Mouse (Mus musculus) heart, embryonic 12.5 days (tissue): ENCODE measurements around the gene Sec24d. TPM values are rescaled to one million over a fixed set of nuclear protein-coding genes. Genes with fewer than 3 reads are reported as not detected.
"Not testable (repeated sequence)": the region's sequence is repeated elsewhere in the genome, so short reads cannot be mapped to it uniquely, and the experiment has no call there.

Source experiments
- ATAC-seq: fragments of 200-750 bp; cut with Nextera tagmentation; 2 replicates; pipeline ENCODE4 v1.8.0; 2017; ENCODE audit warnings: moderate TSS enrichment, moderate library complexity; ENCODE audit not compliant: insufficient number of reproducible peaks, low FRiP score
- H3K27ac ChIP-seq: fragments of 300-500 bp; sonication (generic); 2 replicates; pipeline ENCODE4 v1.5.1; 2016; ENCODE audit warnings: mild to moderate bottlenecking, moderate library complexity; ENCODE audit not compliant: poor library complexity, severe bottlenecking
- H3K27me3 ChIP-seq: fragments of 300-500 bp; sonication (generic); replicated peaks from 2 replicates; pipeline ENCODE4 v1.6.1; 2016; ENCODE audit warnings: mild to moderate bottlenecking, moderate library complexity
- H3K36me3 ChIP-seq: fragments of 300-500 bp; sonication (generic); 2 replicates; pipeline ENCODE4 v1.6.1; 2016; ENCODE audit warnings: mild to moderate bottlenecking, moderate library complexity
- H3K4me1 ChIP-seq: fragments of 300-500 bp; sonication (generic); replicated peaks from 2 replicates; pipeline ENCODE4 v1.6.1; 2016; ENCODE audit warnings: mild to moderate bottlenecking
- H3K4me2 ChIP-seq: fragments of 300-500 bp; sonication (generic); 2 replicates; pipeline ENCODE4 v1.6.1; 2016; ENCODE audit warnings: mild to moderate bottlenecking, moderate library complexity
- H3K4me3 ChIP-seq: fragments of 300-500 bp; sonication (generic); 2 replicates; pipeline ENCODE4 v1.5.1; 2016; ENCODE audit warnings: mild to moderate bottlenecking
- H3K9ac ChIP-seq: fragments of 300-500 bp; sonication (generic); 2 replicates; pipeline ENCODE4 v1.6.1; 2016; ENCODE audit warnings: mild to moderate bottlenecking, moderate library complexity
- H3K9me3 ChIP-seq: fragments of 300-500 bp; sonication (generic); replicated peaks from 2 replicates; pipeline ENCODE4 v1.6.1; 2016; ENCODE audit warnings: mild to moderate bottlenecking, moderate library complexity
- WGBS: fragments of 180-500 bp; shearing (Covaris S2); methylation state at CpG from one replicate; pipeline ENCODE4 v1.1.7; 2016; 5-methylcytosine and 5-hydroxymethylcytosine counted together
- polyA plus RNA-seq: library from polyadenylated mRNA; unstranded; fragments of >200 nt; fragmentation: Nextera tagmentation; extraction: Ambion mirVana; gene quantifications from 2 replicates; pipeline ENCODE4 v1.2.1, GENCODE M21; 2016

Gene Sec24d
- polyA plus RNA-seq, 1 experiment from 2014 or later, result 77.5 TPM

GRCm38 (mm10) chr3:123370927-123371326 is 103.7 kb downstream of the Sec24d start:
- H3K27me3 ChIP-seq, result no peaks in the 10 kb centered on the region
- no peak overlapping the region for H3K4me2 ChIP-seq
- no peaks in the 10 kb centered on the region for H3K9me3 ChIP-seq
- no peaks in the 10 kb centered on the region for H3K4me1 ChIP-seq
- no peak for ATAC-seq
- WGBS, result 87% methylated on average over 5 of the region's 5 CpGs
- no peak overlapping the region for H3K27ac ChIP-seq
- H3K36me3 ChIP-seq, result peaks cover 65% of the 10 kb centered on the region
- no peak overlapping the region for H3K4me3 ChIP-seq
- H3K9ac ChIP-seq, result no peak overlapping the region

DNA sequence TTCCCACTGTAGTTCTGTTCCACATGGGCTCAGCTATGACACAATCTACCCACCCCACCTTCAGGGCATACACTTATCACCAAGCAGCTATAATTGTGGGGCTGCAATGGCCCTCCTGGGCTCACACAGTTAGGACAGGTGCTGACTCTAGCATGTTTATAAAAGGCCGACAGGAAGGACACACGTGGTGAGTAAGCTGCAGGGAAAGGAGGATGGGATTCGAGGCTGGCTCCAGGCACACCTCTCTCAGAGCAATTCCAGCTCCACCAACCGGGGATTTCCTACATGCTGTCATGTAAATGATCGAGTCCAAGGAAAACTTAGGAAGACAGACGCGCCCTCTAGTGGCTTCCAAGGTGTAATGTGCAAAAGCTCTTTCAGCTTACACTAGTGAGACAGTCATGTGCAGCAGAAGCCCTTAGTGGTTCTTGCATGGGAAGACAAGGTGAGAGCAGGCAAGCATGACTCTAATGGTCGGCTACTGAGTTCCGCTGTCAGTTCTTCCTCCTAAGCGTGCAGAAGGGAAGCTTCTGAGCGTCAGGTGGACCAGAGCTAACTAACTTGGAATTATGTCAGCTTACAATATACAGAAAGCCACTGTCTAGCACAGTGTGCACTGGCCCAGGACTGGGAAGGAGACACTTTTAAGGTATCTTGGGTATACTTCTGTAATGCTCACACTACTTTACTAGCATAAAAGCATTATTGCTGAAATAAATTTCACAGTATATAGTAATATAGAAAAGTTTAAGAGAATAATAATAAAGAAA is 104.7 kb downstream of the Sec24d start:
- no peak overlapping the region for H3K27ac ChIP-seq
- peak; percentile 45; the same call in 1 of the 2 replicates for ATAC-seq
- H3K4me3 ChIP-seq, result no peak overlapping the region
- H3K9ac ChIP-seq, result no peak overlapping the region
- no peaks in the 10 kb centered on the region for H3K9me3 ChIP-seq
- no peak overlapping the region for H3K4me2 ChIP-seq
- no peaks in the 10 kb centered on the region for H3K4me1 ChIP-seq
- H3K27me3 ChIP-seq, result no peaks in the 10 kb centered on the region
- peaks cover 59% of the 10 kb centered on the region for H3K36me3 ChIP-seq
- 32% methylated on average over 11 of the region's 11 CpGs for WGBS

GRCm38 (mm10) chr3:123376562-123376961 is 109.3 kb downstream of the Sec24d start:
- no peak overlapping the region for H3K4me3 ChIP-seq

GRCm38 (mm10) chr3:123384435-123384834 is 117.2 kb downstream of the Sec24d start:
- ATAC-seq, result no peak
- Histone ChIP-seq H3K4me2 (no peak overlapping the region; the same call in 1 of the 2 replicates), H3K9me3 (no peaks in the 10 kb centered on the region), H3K27ac (no peak overlapping the region), H3K4me3 (no peak overlapping the region), H3K27me3 (no peaks in the 10 kb centered on the region), H3K9ac (no peak overlapping the region), H3K36me3 (peaks cover 18% of the 10 kb centered on the region), H3K4me1 (peaks cover 3% of the 10 kb centered on the region; the same call in 1 of the 2 replicates)
- WGBS, result 89% methylated on average over 7 of the region's 7 CpGs

More at GRCm38 (mm10) chr3:123376562-123376961, 109.3 kb downstream of the Sec24d start:
- Histone ChIP-seq H3K27me3 (no peaks in the 10 kb centered on the region), H3K27ac (no peak overlapping the region), H3K9ac (no peak overlapping the region), H3K9me3 (no peaks in the 10 kb centered on the region), H3K4me1 (no peaks in the 10 kb centered on the region), H3K36me3 (peaks cover 52% of the 10 kb centered on the region), H3K4me2 (no peak overlapping the region)
- ATAC-seq, result no peak
- WGBS, result 89% methylated on average over 3 of the region's 3 CpGs

- Histone ChIP-seq H3K9ac (peak overlapping the region; percentile 87), H3K27ac (peak overlapping the region; percentile 95), H3K4me3 (peak overlapping the region; percentile 91), H3K36me3 (peaks cover 13% of the 10 kb centered on the region), H3K9me3 (no peaks in the 10 kb centered on the region), H3K4me1 (peaks cover 3% of the 10 kb centered on the region; the same call in 1 of the 2 replicates), H3K4me2 (peak overlapping the region; percentile 84), H3K27me3 (no peaks in the 10 kb centered on the region)
- 10% methylated on average over 6 of the region's 6 CpGs for WGBS
- no peak for ATAC-seq
These were observed 117.8 kb downstream of the Sec24d start for GRCm38 (mm10) chr3:123385118-123385485.

- peak; percentile 98 for ATAC-seq
- Histone ChIP-seq H3K4me1 (peaks cover 3% of the 10 kb centered on the region; the same call in 1 of the 2 replicates), H3K36me3 (peaks cover 12% of the 10 kb centered on the region), H3K27me3 (no peaks in the 10 kb centered on the region), H3K27ac (peak within 1 kb of the TSS; percentile 95), H3K4me2 (peak within 1 kb of the TSS; percentile 84), H3K9me3 (no peaks in the 10 kb centered on the region), H3K4me3 (peak within 1 kb of the TSS; percentile 91), H3K9ac (peak within 1 kb of the TSS; percentile 87)
- under 1% methylated on average over 41 of the region's 41 CpGs for WGBS
These were observed 118.4 kb downstream of the Sec24d start, which contains the start of gene Mettl14 for GRCm38 (mm10) chr3:123385486-123386156. TSS of gene Mettl14 (minus strand) at chr3:123386108.

DNA sequence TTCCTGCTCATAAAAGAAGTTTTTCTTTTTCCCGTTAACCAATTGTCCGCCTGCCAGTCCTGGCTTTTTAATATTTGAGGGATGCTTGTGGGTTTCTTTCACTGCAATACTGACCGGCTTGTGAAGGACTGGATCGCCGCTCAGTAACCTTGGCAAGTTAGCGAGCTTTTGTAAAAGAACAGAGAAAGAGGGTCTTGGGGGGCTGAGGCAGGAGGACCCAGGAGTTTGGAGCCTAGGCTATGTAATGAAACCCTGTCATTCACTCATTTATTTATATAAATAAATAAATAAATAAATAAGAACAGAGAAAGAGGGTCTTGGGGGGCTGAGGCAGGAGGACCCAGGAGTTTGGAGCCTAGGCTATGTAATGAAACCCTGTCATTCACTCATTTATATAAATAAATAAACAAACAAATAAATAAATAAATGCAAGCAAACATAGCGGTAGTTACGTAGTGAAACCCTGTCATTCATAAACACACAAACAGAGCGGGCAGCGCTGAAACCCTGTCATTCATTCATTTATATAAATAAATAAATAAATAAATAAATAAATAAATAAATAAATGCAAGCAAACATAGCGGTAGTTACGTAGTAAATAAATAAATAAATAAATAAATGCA is 119.0 kb downstream of the Sec24d start:
- WGBS, result 15% methylated on average over 12 of the region's 12 CpGs
- H3K4me3 ChIP-seq, result peak overlapping the region; percentile 91
- H3K9ac ChIP-seq, result peak overlapping the region; percentile 87
- ATAC-seq, result peak; percentile 51
- H3K36me3 ChIP-seq, H3K4me1 ChIP-seq, H3K27me3 ChIP-seq, H3K9me3 ChIP-seq: not testable (repeated sequence)
- peak overlapping the region; percentile 84 for H3K4me2 ChIP-seq
- peak overlapping the region; percentile 95 for H3K27ac ChIP-seq

GRCm38 (mm10) chr3:123391180-123391579 is 123.9 kb downstream of the Sec24d start:
- Histone ChIP-seq H3K27me3 (no peaks in the 10 kb centered on the region), H3K27ac (no peak overlapping the region), H3K9ac (no peak overlapping the region), H3K4me2 (no peak overlapping the region), H3K4me3 (no peak overlapping the region), H3K4me1 (no peaks in the 10 kb centered on the region), H3K9me3 (no peaks in the 10 kb centered on the region), H3K36me3 (no peaks in the 10 kb centered on the region)
- ATAC-seq, result no peak
- whole genome bisulfite sequencing, result 72% methylated on average over 4 of the region's 4 CpGs

GRCm38 (mm10) chr3:123395611-123396010 is 128.4 kb downstream of the Sec24d start:
- no peaks in the 10 kb centered on the region for H3K9me3 ChIP-seq
- H3K9ac ChIP-seq, result no peak overlapping the region
- H3K4me3 ChIP-seq, result no peak overlapping the region
- H3K27ac ChIP-seq, result no peak overlapping the region
- no peaks in the 10 kb centered on the region for H3K27me3 ChIP-seq
- WGBS, result 76% methylated on average over 5 of the region's 5 CpGs
- H3K4me1 ChIP-seq, result no peaks in the 10 kb centered on the region
- H3K36me3 ChIP-seq, result no peaks in the 10 kb centered on the region
- H3K4me2 ChIP-seq, result no peak overlapping the region
- no peak for ATAC-seq

- Histone ChIP-seq H3K36me3 (no peaks in the 10 kb centered on the region), H3K27me3 (0 out of 2 replicates have a peak, but pooled peaks cover 4% of the 10 kb centered on the region), H3K4me3 (no peak overlapping the region), H3K27ac (no peak overlapping the region), H3K9me3 (no peaks in the 10 kb centered on the region), H3K4me1 (no peaks in the 10 kb centered on the region), H3K9ac (no peak overlapping the region), H3K4me2 (no peak overlapping the region)
- WGBS, result 67% methylated on average over 9 of the region's 9 CpGs
- ATAC-seq, result no peak
These were observed 130.6 kb downstream of the Sec24d start for GRCm38 (mm10) chr3:123397562-123398481.
